Mouse (Mus musculus) hindbrain, postnatal 0 days (tissue): ENCODE data around the gene Klhl12. TPM values are rescaled to one million over a fixed set of nuclear protein-coding genes. Genes with fewer than 3 reads are reported as not detected.
"Not testable (repeated sequence)": the region's sequence is repeated elsewhere in the genome, so short reads cannot be mapped to it uniquely, and the experiment has no call there.

Experiments
- ATAC-seq: fragments of 200-750 bp; cut with Nextera tagmentation; 2 replicates; pipeline ENCODE4 v1.8.0; 2017; ENCODE audit warnings: mild to moderate bottlenecking, moderate TSS enrichment, moderate library complexity
- DNase-seq: peaks from one replicate; pipeline ENCODE4 v3.0.0-alpha.2; 2015; ENCODE audit warnings: low spot score
- H3K27ac ChIP-seq: fragments of 300-500 bp; sonication (generic); 2 replicates; pipeline ENCODE4 v1.5.1; 2014; ENCODE audit warnings: mild to moderate bottlenecking
- H3K27me3 ChIP-seq: fragments of 300-500 bp; sonication (generic); 2 replicates; pipeline ENCODE4 v1.6.1; 2014; ENCODE audit warnings: low read length, mixed read lengths; ENCODE audit not compliant: insufficient read depth
- H3K36me3 ChIP-seq: fragments of 300-500 bp; sonication (generic); 2 replicates; pipeline ENCODE4 v1.6.1; 2014; ENCODE audit warnings: low read length, mixed read lengths; ENCODE audit not compliant: insufficient read depth
- H3K4me1 ChIP-seq: fragments of 300-500 bp; sonication (generic); 2 replicates; pipeline ENCODE4 v1.6.1; 2014; ENCODE audit warnings: antibody characterized with exemption, low read length, mixed read lengths; ENCODE audit not compliant: insufficient read depth
- H3K4me2 ChIP-seq: fragments of 300-500 bp; sonication (generic); 2 replicates; pipeline ENCODE4 v1.6.1; 2014; ENCODE audit warnings: low read depth, mild to moderate bottlenecking, low read length, moderate library complexity, mixed read lengths
- H3K4me3 ChIP-seq: fragments of 300-500 bp; sonication (generic); 2 replicates; pipeline ENCODE4 v1.5.1; 2014; ENCODE audit warnings: low read length
- H3K9ac ChIP-seq: fragments of 300-500 bp; sonication (generic); replicated peaks from 2 replicates; pipeline ENCODE4 v1.6.1; 2014; ENCODE audit warnings: mild to moderate bottlenecking, low read length, moderate library complexity, mixed read lengths
- H3K9me3 ChIP-seq: fragments of 300-500 bp; sonication (generic); 2 replicates; pipeline ENCODE4 v1.6.1; 2016; ENCODE audit warnings: low read length, mixed read lengths
- CTCF ChIP-seq: IDR thresholded peaks from 2 replicates; pipeline ENCODE4 v1.5.1; 2016; ENCODE audit warnings: antibody characterized with exemption, control low read depth, low read depth
- WGBS: fragments of 180-500 bp; shearing (Covaris S2); extraction: QIAGEN DNeasy Blood & Tissue Kit; methylation state at CpG from one replicate; pipeline ENCODE4 v1.1.7; 2014; 5-methylcytosine and 5-hydroxymethylcytosine counted together
- polyA plus RNA-seq: library from polyadenylated mRNA; unstranded; fragments of >200 nt; fragmentation: Nextera tagmentation; extraction: Ambion mirVana; gene quantifications from 2 replicates; pipeline ENCODE4 v1.2.1, GENCODE M21; 2015
- total RNA-seq: library from RNA; depleted of rRNA; stranded (reverse); fragments of >200 nt; gene quantifications from 2 replicates; pipeline ENCODE4 v1.2.3, GENCODE M21; 2014; rRNA removed

The Klhl12 gene
- total and polyA plus RNA-seq, 2 experiments from 2014 or later, result 28.5 to 36.9 TPM

GRCm38 (mm10) chr1:134526752-134527151 lies 71.4 kb downstream of the Klhl12 start:
- H3K27me3 ChIP-seq, result no peaks in the 10 kb centered on the region
- no peak overlapping the region for H3K4me3 ChIP-seq
- no peak overlapping the region for H3K4me2 ChIP-seq
- DNase-seq (no peak), ATAC-seq (no peak)
- 80% methylated on average over 6 of the region's 6 CpGs for WGBS
- H3K9me3 ChIP-seq, result no peaks in the 10 kb centered on the region
- no peak overlapping the region for H3K9ac ChIP-seq
- H3K4me1 ChIP-seq, result no peaks in the 10 kb centered on the region
- no peaks in the 10 kb centered on the region for H3K36me3 ChIP-seq
- H3K27ac ChIP-seq, result no peak overlapping the region
- TF ChIP-seq CTCF, result no peak

DNA sequence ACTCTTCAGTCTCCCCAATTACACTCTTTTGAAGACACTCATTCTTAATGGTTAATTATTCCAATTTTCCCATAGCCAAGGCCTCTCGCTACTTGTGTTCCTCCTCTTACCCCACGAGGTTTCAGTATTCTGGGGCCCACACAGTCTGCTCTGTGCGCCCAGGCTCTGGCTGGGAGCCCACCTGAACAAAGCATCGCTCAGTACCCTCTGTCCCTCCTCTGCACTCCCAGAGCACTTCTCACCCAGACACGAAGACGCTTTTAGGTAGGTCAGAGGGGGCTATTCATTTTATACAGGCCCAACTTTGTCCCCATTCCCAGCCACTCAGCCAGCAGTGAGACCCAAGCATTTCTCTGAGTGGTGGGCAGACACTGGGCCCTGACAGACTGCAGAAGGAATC lies 75.3 kb downstream of the Klhl12 start:
- H3K27ac ChIP-seq, result peak overlapping the region; percentile 56; the same call in 1 of the 2 replicates
- H3K27me3 ChIP-seq, result no peaks in the 10 kb centered on the region
- DNase-seq, result peak; percentile 58
- no peak overlapping the region for H3K4me3 ChIP-seq
- H3K4me1 ChIP-seq, result no peaks in the 10 kb centered on the region
- no peaks in the 10 kb centered on the region for H3K9me3 ChIP-seq
- no peak overlapping the region for H3K9ac ChIP-seq
- WGBS, result 64% methylated on average over 6 of the region's 6 CpGs
- peak; percentile 95 for ATAC-seq
- H3K36me3 ChIP-seq, result no peaks in the 10 kb centered on the region
- H3K4me2 ChIP-seq, result no peak overlapping the region
- no peak for TF ChIP-seq CTCF

- ATAC-seq, H3K9me3 ChIP-seq, H3K4me1 ChIP-seq, H3K27me3 ChIP-seq, H3K36me3 ChIP-seq, H3K4me3 ChIP-seq, DNase-seq, H3K27ac ChIP-seq, H3K4me2 ChIP-seq, H3K9ac ChIP-seq: not testable (repeated sequence)
- 90% methylated on average over 10 of the region's 10 CpGs for WGBS
Observed at GRCm38 (mm10) chr1:134533710-134534109, 78.4 kb downstream of the Klhl12 start.

GRCm38 (mm10) chr1:134535054-134535453 lies 79.7 kb downstream of the Klhl12 start:
- no peak for ATAC-seq
- WGBS, result 95% methylated on average over 1 of the region's 1 CpGs
- H3K4me1 ChIP-seq, result no peaks in the 10 kb centered on the region
- no peaks in the 10 kb centered on the region for H3K9me3 ChIP-seq
- DNase-seq, result no peak
- H3K4me3 ChIP-seq, result no peak overlapping the region
- H3K4me2 ChIP-seq, result no peak overlapping the region
- no peak overlapping the region for H3K27ac ChIP-seq
- H3K9ac ChIP-seq, result no peak overlapping the region
- no peak for TF ChIP-seq CTCF
- H3K27me3 ChIP-seq, result no peaks in the 10 kb centered on the region
- H3K36me3 ChIP-seq, result no peaks in the 10 kb centered on the region

DNA sequence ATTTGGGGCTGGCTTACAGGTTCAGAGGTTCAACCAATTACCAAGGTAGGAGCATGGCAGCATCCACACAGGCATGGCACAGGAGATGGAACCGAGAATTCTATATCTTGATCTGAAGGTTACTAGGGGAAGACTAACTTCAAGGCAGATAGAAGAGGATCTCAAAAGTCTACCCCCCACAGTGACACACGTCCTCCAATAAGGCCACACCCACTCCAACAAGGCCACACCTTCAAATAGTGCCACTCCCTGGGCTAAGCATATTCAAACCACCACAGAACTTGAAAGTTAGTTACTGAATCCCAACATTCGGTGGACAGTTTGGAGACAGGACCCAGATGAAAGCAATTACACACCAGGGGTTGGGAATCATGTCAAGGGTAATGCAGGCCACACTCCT lies 80.2 kb downstream of the Klhl12 start:
- DNase-seq (no peak), ATAC-seq (no peak)
- WGBS, result 77% methylated on average over 3 of the region's 3 CpGs
- H3K4me3 ChIP-seq, result no peak overlapping the region
- no peaks in the 10 kb centered on the region for H3K27me3 ChIP-seq
- no peaks in the 10 kb centered on the region for H3K4me1 ChIP-seq
- TF ChIP-seq CTCF, result no peak
- H3K27ac ChIP-seq, result no peak overlapping the region
- no peak overlapping the region for H3K4me2 ChIP-seq
- no peaks in the 10 kb centered on the region for H3K9me3 ChIP-seq
- H3K9ac ChIP-seq, result no peak overlapping the region
- H3K36me3 ChIP-seq, result no peaks in the 10 kb centered on the region

DNA sequence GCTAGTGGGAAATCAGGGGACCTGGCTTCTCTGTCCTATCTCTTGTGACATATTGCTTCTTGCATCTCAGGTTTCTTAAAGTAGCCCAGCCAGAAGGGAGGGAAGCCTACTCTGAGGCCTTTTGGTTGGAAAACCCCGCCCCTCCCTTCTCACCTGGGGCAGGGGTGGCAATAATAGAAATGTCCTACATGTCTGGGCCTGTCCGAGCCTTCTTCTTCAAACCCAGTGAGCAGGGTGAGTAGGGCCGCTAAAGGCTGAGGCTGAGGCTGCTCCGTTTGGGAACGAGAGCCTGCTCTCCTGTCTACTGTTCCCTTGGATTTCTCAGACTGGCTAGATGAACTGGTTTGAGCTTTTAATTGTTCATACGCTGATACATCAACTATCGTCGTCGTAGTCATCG lies 85.3 kb downstream of the Klhl12 start:
- H3K27me3 ChIP-seq, result no peaks in the 10 kb centered on the region
- no peak overlapping the region for H3K4me2 ChIP-seq
- ATAC-seq (no peak), DNase-seq (no peak)
- TF ChIP-seq CTCF, result no peak
- 93% methylated on average over 10 of the region's 10 CpGs for WGBS
- no peak overlapping the region for H3K27ac ChIP-seq
- H3K36me3 ChIP-seq, result no peaks in the 10 kb centered on the region
- no peak overlapping the region for H3K4me3 ChIP-seq
- H3K9me3 ChIP-seq, result no peaks in the 10 kb centered on the region
- no peaks in the 10 kb centered on the region for H3K4me1 ChIP-seq
- no peak overlapping the region for H3K9ac ChIP-seq

Other genes with a start within 250 kb of the Klhl12 start
- gene Adora1, start 220.1 kb upstream of the Klhl12 start, total RNA-seq, result 51.1 and 54.2 TPM in 2 replicates
- 32.6 and 33.4 TPM in 2 replicates for gene Adora1, start 220.1 kb upstream of the Klhl12 start, polyA plus RNA-seq
- gene Myog, start 165.5 kb upstream of the Klhl12 start, total RNA-seq, result 0.16 TPM in 1 of 2 replicates, not detected in the other
- not detected in 2 replicates for gene Myog, start 165.5 kb upstream of the Klhl12 start, polyA plus RNA-seq
- gene Ppfia4, start 122.6 kb upstream of the Klhl12 start, total RNA-seq, result 42.7 and 46.5 TPM in 2 replicates
- gene Ppfia4, start 122.6 kb upstream of the Klhl12 start, polyA plus RNA-seq, result 30.6 and 31.6 TPM in 2 replicates
- 189 and 200 TPM in 2 replicates for gene Tmem183a, start 93.6 kb upstream of the Klhl12 start, total RNA-seq
- 100 and 106 TPM in 2 replicates for gene Tmem183a, start 93.6 kb upstream of the Klhl12 start, polyA plus RNA-seq
- gene 4933406M09Rik, start 69.6 kb upstream of the Klhl12 start, total RNA-seq, result not detected in 2 replicates
- gene 4933406M09Rik, start 69.6 kb upstream of the Klhl12 start, polyA plus RNA-seq, result not detected in 2 replicates
- 5.6 and 10.8 TPM in 2 replicates for gene Cyb5r1, start 50.0 kb upstream of the Klhl12 start, total RNA-seq
- 11.2 and 11.3 TPM in 2 replicates for gene Cyb5r1, start 50.0 kb upstream of the Klhl12 start, polyA plus RNA-seq
- gene Adipor1, start 40.2 kb upstream of the Klhl12 start, total RNA-seq, result 115 and 120 TPM in 2 replicates
- gene Adipor1, start 40.2 kb upstream of the Klhl12 start, polyA plus RNA-seq, result 79.7 and 81.2 TPM in 2 replicates
- gene Rabif, start 39.1 kb downstream of the Klhl12 start, total RNA-seq, result 32.8 and 37.6 TPM in 2 replicates
- 68.6 and 69.2 TPM in 2 replicates for gene Rabif, start 39.1 kb downstream of the Klhl12 start, polyA plus RNA-seq
- gene Mgat4e, start 94.2 kb downstream of the Klhl12 start, total RNA-seq, result 0.18 TPM in 1 of 2 replicates, not detected in the other
- gene Mgat4e, start 94.2 kb downstream of the Klhl12 start, polyA plus RNA-seq, result not detected in 2 replicates
- gene Kdm5b, start 104.6 kb downstream of the Klhl12 start, total RNA-seq, result 55.7 and 59.2 TPM in 2 replicates
- 41.9 and 42.1 TPM in 2 replicates for gene Kdm5b, start 104.6 kb downstream of the Klhl12 start, polyA plus RNA-seq
- 74.7 and 179 TPM in 2 replicates for gene Syt2, start 191.1 kb downstream of the Klhl12 start, total RNA-seq
- gene Syt2, start 191.1 kb downstream of the Klhl12 start, polyA plus RNA-seq, result 22.5 and 23.3 TPM in 2 replicates